Mouse (Mus musculus) lung, embryonic 16.5 days (tissue): Measurements from ENCODE around the gene Tada2b. TPM values are rescaled to one million over a fixed set of nuclear protein-coding genes. Genes with fewer than 3 reads are reported as not detected.
A peak's percentile ranks its signal among the peaks of the same experiment; 100 is the strongest.

ENCODE experiments used
- ATAC-seq: fragments of 200-750 bp; cut with Nextera tagmentation; 2 replicates; pipeline ENCODE4 v1.8.0; 2017; ENCODE audit warnings: low read depth, mild to moderate bottlenecking, moderate library complexity
- H3K27ac ChIP-seq: fragments of 300-500 bp; sonication (generic); 2 replicates; pipeline ENCODE4 v1.5.1; 2014; ENCODE audit warnings: mild to moderate bottlenecking, control low read depth, low read length
- H3K27me3 ChIP-seq: fragments of 300-500 bp; sonication (generic); 2 replicates; pipeline ENCODE4 v1.6.1; 2014; ENCODE audit warnings: low read depth, low read length, mixed read lengths; ENCODE audit not compliant: control insufficient read depth, insufficient read depth
- H3K36me3 ChIP-seq: fragments of 300-500 bp; sonication (generic); 2 replicates; pipeline ENCODE4 v1.6.1; 2014; ENCODE audit warnings: low read length; ENCODE audit not compliant: control insufficient read depth, insufficient read depth
- H3K4me1 ChIP-seq: fragments of 300-500 bp; sonication (generic); replicated peaks from 2 replicates; pipeline ENCODE4 v1.6.1; 2014; ENCODE audit warnings: low read length, mixed read lengths; ENCODE audit not compliant: control insufficient read depth, insufficient read depth
- H3K4me2 ChIP-seq: fragments of 300-500 bp; sonication (generic); 2 replicates; pipeline ENCODE4 v1.6.1; 2014; ENCODE audit warnings: low read depth, low read length, control low read depth
- H3K4me3 ChIP-seq: fragments of 300-500 bp; sonication (generic); 2 replicates; pipeline ENCODE4 v1.5.1; 2014; ENCODE audit warnings: mild to moderate bottlenecking, low read length, control low read depth
- H3K9ac ChIP-seq: fragments of 300-500 bp; sonication (generic); 2 replicates; pipeline ENCODE4 v1.6.1; 2014; ENCODE audit warnings: low read length, control low read depth
- H3K9me3 ChIP-seq: fragments of 300-500 bp; sonication (generic); 2 replicates; pipeline ENCODE4 v1.6.1; 2016; ENCODE audit warnings: low read length; ENCODE audit not compliant: control insufficient read depth
- WGBS: fragments of 180-500 bp; shearing (Covaris S2); extraction: QIAGEN DNeasy Blood & Tissue Kit; methylation state at CpG from one replicate; pipeline ENCODE4 v1.1.7; 2014; 5-methylcytosine and 5-hydroxymethylcytosine counted together
- polyA plus RNA-seq: library from polyadenylated mRNA; unstranded; fragments of >200 nt; fragmentation: Nextera tagmentation; extraction: Ambion mirVana; gene quantifications from 2 replicates; pipeline ENCODE4 v1.2.1, GENCODE M21; 2015

The Tada2b gene
- polyA plus RNA-seq, 1 experiment from 2014 or later, result 1.8 TPM

DNA sequence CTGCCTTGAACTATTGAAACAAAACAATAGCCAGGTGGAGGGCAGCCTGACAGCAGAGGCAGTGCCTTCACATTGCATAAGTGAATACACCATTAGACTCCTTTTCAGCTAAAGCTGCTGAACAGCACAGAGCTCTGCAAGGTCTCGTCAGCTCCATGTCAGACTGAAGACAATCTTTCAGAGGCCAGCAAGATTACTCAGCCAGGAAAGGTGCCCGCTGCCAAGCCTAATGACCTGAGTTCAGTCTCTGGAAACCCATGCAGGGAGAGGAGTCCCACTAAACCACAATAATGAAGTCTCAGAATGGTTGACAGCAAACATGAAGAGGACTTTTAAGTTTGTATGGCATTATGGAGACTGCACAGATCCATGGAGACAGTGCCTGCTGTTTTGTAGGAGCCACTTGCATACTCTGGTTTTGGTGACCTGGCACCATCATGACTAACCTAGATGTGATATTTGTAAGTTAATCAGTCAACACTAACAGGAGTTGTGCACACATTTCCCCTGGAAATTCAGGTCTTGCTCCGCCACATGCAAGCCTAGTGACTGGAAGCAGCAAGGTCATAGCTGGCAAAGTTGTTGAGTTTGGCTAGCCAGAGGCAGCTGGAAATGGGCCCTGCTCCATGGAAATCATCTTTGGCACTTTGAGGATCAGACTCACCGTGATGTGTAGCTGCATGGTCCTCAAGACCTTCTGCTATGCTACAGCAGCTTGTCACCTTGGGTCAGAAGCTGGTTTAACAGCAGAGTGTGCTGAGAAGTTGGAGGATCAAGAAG, 11.0 kb downstream of the Tada2b start:
- H3K4me3 ChIP-seq, result no peak overlapping the region
- no peaks in the 10 kb centered on the region for H3K9me3 ChIP-seq
- ATAC-seq, result no peak
- H3K27ac ChIP-seq, result no peak overlapping the region
- H3K27me3 ChIP-seq, result no peaks in the 10 kb centered on the region
- H3K4me2 ChIP-seq, result no peak overlapping the region
- H3K36me3 ChIP-seq, result peaks cover 25% of the 10 kb centered on the region
- no peaks in the 10 kb centered on the region for H3K4me1 ChIP-seq
- H3K9ac ChIP-seq, result no peak overlapping the region
- 86% methylated on average over 4 of the region's 4 CpGs for WGBS

DNA sequence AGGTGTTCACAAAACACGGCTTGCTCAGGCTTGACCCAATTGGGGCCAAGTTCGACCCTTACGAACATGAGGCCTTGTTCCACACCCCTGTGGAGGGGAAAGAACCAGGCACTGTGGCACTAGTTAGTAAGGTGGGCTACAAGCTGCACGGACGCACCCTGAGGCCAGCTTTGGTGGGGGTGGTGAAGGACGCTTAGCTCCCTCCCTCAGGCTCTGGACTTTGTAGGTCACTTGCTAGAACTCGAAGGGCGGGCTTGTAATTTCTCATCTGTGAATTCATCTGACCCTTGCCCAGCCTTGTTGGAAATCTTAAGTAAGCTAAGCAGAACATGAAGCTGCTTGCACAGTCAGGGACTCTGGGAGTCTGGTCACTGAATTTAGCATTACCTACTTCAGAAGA, 12.9 kb downstream of the Tada2b start:
- WGBS, result 91% methylated on average over 8 of the region's 8 CpGs
- no peak for ATAC-seq
- no peak overlapping the region for H3K4me2 ChIP-seq
- H3K36me3 ChIP-seq, result peaks cover 25% of the 10 kb centered on the region
- no peak overlapping the region for H3K27ac ChIP-seq
- no peak overlapping the region for H3K4me3 ChIP-seq
- H3K9ac ChIP-seq, result no peak overlapping the region
- H3K27me3 ChIP-seq, result no peaks in the 10 kb centered on the region
- H3K9me3 ChIP-seq, result no peaks in the 10 kb centered on the region
- H3K4me1 ChIP-seq, result peaks cover 3% of the 10 kb centered on the region

DNA sequence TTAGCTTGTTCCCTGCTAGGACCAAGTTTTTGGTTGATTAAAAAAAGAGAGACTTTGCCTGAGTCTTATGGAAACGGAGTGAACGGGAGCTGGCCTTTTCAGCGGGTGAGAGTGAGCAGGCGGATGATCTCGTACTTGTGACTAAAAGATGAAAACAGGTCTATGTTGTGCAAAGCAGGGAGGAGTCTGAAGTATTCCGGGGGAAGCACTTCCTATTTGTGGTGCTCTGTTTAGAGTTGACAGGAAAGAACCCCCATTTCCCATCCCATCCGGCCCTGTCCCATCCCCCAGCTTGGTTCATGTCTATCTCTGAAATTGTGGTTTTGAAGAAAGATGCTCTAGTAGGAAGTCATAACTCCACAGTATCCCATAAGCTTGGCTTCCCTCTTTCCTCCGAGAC, 18.2 kb downstream of the Tada2b start:
- Histone ChIP-seq H3K4me3 (peak overlapping the region; percentile 84), H3K36me3 (peaks cover 6% of the 10 kb centered on the region; the same call in 1 of the 2 replicates), H3K27me3 (no peaks in the 10 kb centered on the region), H3K9me3 (no peaks in the 10 kb centered on the region), H3K4me2 (peak overlapping the region; percentile 90), H3K27ac (no peak overlapping the region), H3K9ac (peak overlapping the region; percentile 85), H3K4me1 (peaks cover 12% of the 10 kb centered on the region)
- WGBS, result 18% methylated on average over 8 of the region's 8 CpGs
- no peak for ATAC-seq

DNA sequence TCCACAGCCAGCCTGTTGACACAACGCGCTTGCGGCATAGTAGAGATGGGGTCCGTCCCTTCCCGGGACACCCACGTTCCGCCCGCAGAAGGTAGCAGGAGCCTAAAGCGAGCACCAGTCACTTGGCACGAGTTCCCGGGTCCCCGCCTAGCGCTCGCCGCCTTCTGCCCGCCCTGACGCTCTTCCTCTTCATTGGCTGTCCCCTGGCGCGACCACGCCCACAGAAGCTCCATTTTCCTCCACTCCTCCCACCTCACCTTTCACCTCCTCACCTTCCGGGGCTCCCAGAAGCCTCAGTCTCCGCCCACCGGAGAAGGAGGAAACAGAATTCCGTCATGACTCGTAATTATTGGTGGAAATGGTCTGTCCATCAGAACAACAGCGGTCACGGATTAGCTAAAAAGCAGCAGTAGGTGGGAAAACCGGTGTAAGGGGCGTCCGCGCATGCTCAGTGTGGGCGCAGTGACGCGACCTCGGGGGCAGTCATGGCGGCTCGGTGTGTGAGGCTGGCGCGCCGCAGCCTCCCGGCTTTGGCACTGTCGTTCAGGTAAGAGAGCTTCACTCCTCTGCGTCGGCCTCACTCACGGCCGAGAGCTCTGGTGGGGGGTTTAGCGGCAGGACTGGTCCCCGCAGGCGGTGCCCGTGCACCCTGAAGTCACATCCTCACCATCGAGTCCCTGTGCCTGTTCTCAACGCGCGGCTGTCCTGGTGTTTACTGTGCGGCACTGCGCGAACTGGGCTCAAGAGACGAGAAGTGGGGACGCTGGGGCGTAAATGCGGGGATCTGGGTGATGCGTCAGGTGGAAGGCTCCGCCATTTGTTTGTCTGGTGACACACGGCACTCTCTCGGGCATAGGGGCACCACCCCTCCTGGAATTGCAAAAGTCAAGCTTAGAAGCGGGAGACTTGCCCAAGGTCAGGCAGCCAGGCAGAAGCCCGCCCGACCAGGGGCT, 19.1 kb downstream of the Tada2b start, which contains the start of gene Grpel1:
Gene Grpel1 (plus strand): TSS at position 290 of the 953 bp plus-strand sequence.
- WGBS, result under 1% methylated on average over 68 of the region's 68 CpGs
- Histone ChIP-seq H3K9ac (peak within 1 kb of the TSS; percentile 85), H3K9me3 (no peaks in the 10 kb centered on the region), H3K4me2 (peak within 1 kb of the TSS; percentile 90), H3K27ac (no peak within 1 kb of the TSS; the same call in 1 of the 2 replicates), H3K4me3 (peak within 1 kb of the TSS; percentile 84), H3K36me3 (peaks cover 6% of the 10 kb centered on the region; the same call in 1 of the 2 replicates), H3K4me1 (peaks cover 12% of the 10 kb centered on the region), H3K27me3 (no peaks in the 10 kb centered on the region)
- ATAC-seq, result peak; percentile 98

DNA sequence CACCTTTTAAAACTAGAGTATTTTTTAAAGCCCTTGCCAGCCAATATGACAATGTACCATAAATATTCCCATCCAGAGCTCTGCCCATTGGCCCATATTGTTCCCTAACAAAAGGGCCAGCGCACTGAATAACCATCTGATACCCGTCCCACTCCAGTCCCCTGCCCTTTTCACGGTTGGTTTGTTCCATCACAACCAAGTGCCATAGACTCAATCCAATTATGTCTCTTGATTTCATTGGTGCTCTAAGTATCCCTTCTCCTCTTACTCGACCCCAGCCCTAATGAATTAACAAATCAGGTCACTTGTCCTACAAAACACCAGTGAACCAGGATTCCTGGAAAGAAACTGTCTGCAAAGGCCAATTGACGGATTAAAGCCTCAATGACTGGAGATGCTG, 20.7 kb downstream of the Tada2b start:
- Histone ChIP-seq H3K9me3 (no peaks in the 10 kb centered on the region), H3K4me2 (no peak overlapping the region), H3K36me3 (no peaks in the 10 kb centered on the region), H3K4me3 (no peak overlapping the region), H3K27me3 (no peaks in the 10 kb centered on the region), H3K27ac (no peak overlapping the region), H3K9ac (no peak overlapping the region), H3K4me1 (peaks cover 12% of the 10 kb centered on the region)
- no peak for ATAC-seq
- WGBS, result 65% methylated on average over 5 of the region's 5 CpGs

DNA sequence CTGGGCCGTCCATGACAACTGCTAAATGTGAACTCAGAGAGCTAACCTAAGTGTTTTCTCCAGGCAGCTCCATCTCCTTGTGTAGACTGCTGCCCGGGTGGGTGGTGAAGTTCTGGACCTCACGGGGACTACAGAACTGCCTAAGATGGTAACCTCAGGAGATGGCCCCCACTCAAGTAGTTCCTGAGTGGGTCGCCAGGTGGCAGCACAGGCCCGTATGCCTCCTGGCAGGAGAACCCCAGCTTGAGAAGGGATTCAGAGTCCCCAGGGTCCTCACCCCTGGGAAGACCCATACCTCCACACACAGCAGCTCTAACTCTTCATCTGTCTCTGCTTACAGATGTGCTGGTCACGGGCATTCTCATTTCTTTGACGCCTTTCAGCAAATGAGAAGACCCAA, 21.3 kb downstream of the Tada2b start:
- WGBS, result 9% methylated on average over 7 of the region's 7 CpGs
- no peaks in the 10 kb centered on the region for H3K27me3 ChIP-seq
- no peak overlapping the region for H3K4me2 ChIP-seq
- no peak for ATAC-seq
- H3K9ac ChIP-seq, result no peak overlapping the region
- no peaks in the 10 kb centered on the region for H3K9me3 ChIP-seq
- no peaks in the 10 kb centered on the region for H3K36me3 ChIP-seq
- no peak overlapping the region for H3K27ac ChIP-seq
- peaks cover 12% of the 10 kb centered on the region for H3K4me1 ChIP-seq
- no peak overlapping the region for H3K4me3 ChIP-seq

DNA sequence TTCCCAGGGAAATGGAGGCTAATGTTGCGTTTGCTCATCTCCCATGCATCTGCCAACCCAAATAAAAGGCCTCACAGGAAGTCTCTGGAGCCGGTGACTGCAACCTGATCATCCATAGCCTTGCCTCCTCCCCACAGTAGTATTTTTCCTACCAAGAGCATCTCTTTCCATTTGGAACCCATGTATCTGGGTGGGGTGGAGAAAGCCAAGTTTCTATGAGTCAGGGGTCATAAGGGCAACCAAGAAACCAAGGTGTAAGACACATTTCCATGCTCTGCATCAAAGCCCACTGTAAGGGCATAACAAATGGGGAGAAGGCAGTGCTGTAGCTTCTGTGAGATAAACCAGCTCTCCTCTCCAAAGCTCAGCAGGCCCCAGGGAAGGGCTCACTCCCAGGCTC, 22.9 kb downstream of the Tada2b start:
- Histone ChIP-seq H3K27me3 (no peaks in the 10 kb centered on the region), H3K4me3 (no peak overlapping the region), H3K4me1 (peaks cover 9% of the 10 kb centered on the region), H3K4me2 (no peak overlapping the region), H3K36me3 (no peaks in the 10 kb centered on the region), H3K9me3 (no peaks in the 10 kb centered on the region), H3K27ac (no peak overlapping the region), H3K9ac (no peak overlapping the region)
- no peak for ATAC-seq
- WGBS, result 60% methylated on average over 2 of the region's 2 CpGs

DNA sequence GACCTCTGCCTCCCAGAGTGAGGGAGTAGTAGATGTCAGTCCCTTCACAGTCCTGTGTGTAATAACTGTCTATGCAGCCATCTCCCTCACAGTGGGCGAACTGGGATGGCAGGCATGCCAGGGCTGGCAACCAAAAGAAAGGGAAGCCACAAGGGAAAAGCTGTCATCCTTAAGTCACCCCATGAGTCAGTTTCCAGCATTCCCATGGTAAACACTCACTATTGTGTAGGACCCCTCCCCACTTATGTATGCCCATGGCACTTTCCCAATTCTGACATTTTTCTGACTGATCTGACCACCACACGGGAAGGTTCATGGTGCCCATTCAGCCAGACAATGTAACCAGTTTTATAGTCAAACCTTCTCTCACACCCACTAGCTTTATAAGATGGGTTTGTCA, 23.4 kb downstream of the Tada2b start:
- no peak for ATAC-seq
- H3K36me3 ChIP-seq, result no peaks in the 10 kb centered on the region
- H3K9me3 ChIP-seq, result no peaks in the 10 kb centered on the region
- no peak overlapping the region for H3K9ac ChIP-seq
- H3K4me3 ChIP-seq, result no peak overlapping the region
- WGBS, result 86% methylated on average over 2 of the region's 2 CpGs
- H3K27me3 ChIP-seq, result no peaks in the 10 kb centered on the region
- no peak overlapping the region for H3K27ac ChIP-seq
- no peak overlapping the region for H3K4me2 ChIP-seq
- peaks cover 4% of the 10 kb centered on the region for H3K4me1 ChIP-seq

DNA sequence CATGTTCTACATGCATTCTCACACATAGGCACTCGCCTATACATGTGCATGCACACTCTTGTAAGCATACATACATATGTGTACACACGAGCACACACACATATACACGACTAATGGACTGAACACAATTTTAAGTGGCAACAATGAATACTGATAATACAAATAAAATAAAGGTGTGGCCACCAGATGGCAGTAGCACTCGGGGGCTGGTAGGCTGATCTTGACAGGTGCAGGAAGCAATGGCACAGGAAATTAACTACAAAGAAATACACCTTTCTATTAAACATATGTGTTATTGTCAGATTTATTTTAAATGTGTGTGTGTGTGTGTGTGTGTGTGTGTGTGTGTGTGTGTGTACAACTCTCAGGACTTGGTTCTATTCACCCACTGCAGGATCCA, 25.2 kb downstream of the Tada2b start:
- H3K36me3 ChIP-seq, result no peaks in the 10 kb centered on the region
- no peak overlapping the region for H3K27ac ChIP-seq
- H3K27me3 ChIP-seq, result no peaks in the 10 kb centered on the region
- H3K9me3 ChIP-seq, result no peaks in the 10 kb centered on the region
- H3K4me3 ChIP-seq, result no peak overlapping the region
- no peak overlapping the region for H3K4me2 ChIP-seq
- 7% methylated on average over 4 of the region's 4 CpGs for WGBS
- no peak for ATAC-seq
- H3K9ac ChIP-seq, result no peak overlapping the region
- H3K4me1 ChIP-seq, result 0 out of 2 replicates have a peak, but pooled peaks cover under 1% of the 10 kb centered on the region
